Comparison of ENCODE assay signal across 10 mouse cellular contexts in the genomic region with DNA sequence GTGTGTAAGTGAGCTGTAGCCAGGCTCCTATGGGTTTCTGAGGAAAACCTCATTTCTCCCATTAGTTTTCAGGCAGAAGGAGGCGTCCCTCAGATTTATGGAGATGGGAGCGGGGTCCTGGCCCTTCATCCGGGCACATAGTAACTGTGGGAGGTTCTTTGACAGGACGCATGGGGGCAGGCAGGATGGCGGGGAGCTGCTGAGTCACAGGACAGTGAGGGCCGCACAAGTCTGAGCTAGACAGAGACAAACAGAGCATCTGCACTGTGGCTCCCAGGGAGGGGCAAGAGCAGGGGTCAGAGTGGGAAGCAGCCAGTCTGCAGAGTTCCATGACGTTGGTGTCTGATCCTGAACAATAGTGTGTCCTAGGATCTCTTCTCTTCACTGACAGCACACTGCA.
DNase-seq lines count a peak whose midpoint lies in the region; ATAC-seq and TF ChIP-seq lines count a peak whose summit lies in the region.
"Had no signal": no experiment of that assay in that cellular context is flagged by ENCODE, and none has a peak within 500 bp of the region (broad histone marks: within the 10 kb centered on the region; RNA-seq: fewer than 3 reads in every experiment).

No protein-coding gene starts in this region.

- WGBS in midbrain, embryonic 10.5 days = 84% methylated on average over 7 of the region's 7 CpGs
- 80% methylated on average over 7 of the region's 7 CpGs for WGBS in midbrain, postnatal 0 days
- 33% methylated on average over 7 of the region's 7 CpGs for WGBS in kidney, postnatal 0 days
- WGBS in stomach, embryonic 15.5 days = 60% methylated on average over 7 of the region's 7 CpGs

- H3K9me3 ChIP-seq in midbrain, embryonic 10.5 days (replicated peaks) = no peaks in the 10 kb centered on the region
- no peaks in the 10 kb centered on the region for H3K9me3 ChIP-seq in midbrain, postnatal 0 days (ENCODE audit: low read length)
- H3K9me3 ChIP-seq in kidney, postnatal 0 days (replicated peaks; ENCODE audit: low read length) = no peaks in the 10 kb centered on the region
- H3K9me3 ChIP-seq in stomach, embryonic 15.5 days = no peaks in the 10 kb centered on the region
- H3K9me3 ChIP-seq: midbrain, embryonic 15.5 days had no signal

- peak; percentile 59 for DNase-seq in gastrocnemius, adult 2 months
- no peak for DNase-seq in gastrocnemius, postnatal 25 days
- no peak for DNase-seq in midbrain, embryonic 10.5 days (ENCODE audit: low spot score)
- no peak for DNase-seq in midbrain, postnatal 0 days (ENCODE audit: low spot score)
- DNase-seq in kidney, postnatal 0 days (ENCODE audit: low spot score) = peak; percentile 77
- no peak for DNase-seq in thymus, postnatal 14 days
- DNase-seq in cerebellum, postnatal 36 days = no peak
- DNase-seq: adrenal gland, adult 2 months had no signal

- no peaks in the 10 kb centered on the region for H3K27me3 ChIP-seq in midbrain, embryonic 10.5 days (ENCODE audit: low read depth, poor library complexity, severe bottlenecking)
- H3K27me3 ChIP-seq in midbrain, postnatal 0 days (ENCODE audit: insufficient read depth, low read length) = no peaks in the 10 kb centered on the region
- H3K27me3 ChIP-seq in kidney, postnatal 0 days (ENCODE audit: insufficient read depth, low read length) = no peaks in the 10 kb centered on the region
- no peaks in the 10 kb centered on the region for H3K27me3 ChIP-seq in stomach, embryonic 15.5 days (replicated peaks)
- H3K27me3 ChIP-seq: midbrain, embryonic 15.5 days had no signal

- H3K27ac ChIP-seq in gastrocnemius, adult 2 months = peak overlapping the region; percentile 90
- peak overlapping the region; percentile 23; the same call in 1 of the 2 replicates for H3K27ac ChIP-seq in midbrain, embryonic 10.5 days (replicated peaks)
- no peak overlapping the region for H3K27ac ChIP-seq in midbrain, postnatal 0 days (ENCODE audit: low read depth, low read length)
- H3K27ac ChIP-seq in kidney, postnatal 0 days = 0 out of 2 replicates have a peak overlapping the region, but pooled peaks have one; percentile 14
- peak overlapping the region; percentile 69; the same call in 1 of the 2 replicates for H3K27ac ChIP-seq in stomach, embryonic 15.5 days
- H3K27ac ChIP-seq: midbrain, embryonic 15.5 days had no signal

- intact Hi-C loops in gastrocnemius, adult 2 months (cut with DNase I) = no loop called here

- ATAC-seq in midbrain, postnatal 0 days (ENCODE audit: low FRiP score) = no peak
- ATAC-seq in kidney, postnatal 0 days (replicated peaks; ENCODE audit: low FRiP score, low read depth) = peak; percentile 59
- no peak for ATAC-seq in stomach, embryonic 15.5 days (ENCODE audit: insufficient read depth, low FRiP score, low read depth)
- ATAC-seq: midbrain, embryonic 15.5 days had no signal

- no peak overlapping the region for H3K9ac ChIP-seq in midbrain, postnatal 0 days (replicated peaks; ENCODE audit: low read length, poor library complexity, severe bottlenecking)
- no peak overlapping the region for H3K9ac ChIP-seq in kidney, postnatal 0 days (ENCODE audit: low read depth, low read length)
- H3K9ac ChIP-seq in stomach, embryonic 15.5 days = no peak overlapping the region
- H3K9ac ChIP-seq: midbrain, embryonic 15.5 days had no signal

- H3K4me2 ChIP-seq in midbrain, postnatal 0 days (ENCODE audit: low read depth, low read length, poor library complexity, severe bottlenecking) = no peak overlapping the region
- no peak overlapping the region for H3K4me2 ChIP-seq in kidney, postnatal 0 days (ENCODE audit: low read length)
- no peak overlapping the region for H3K4me2 ChIP-seq in stomach, embryonic 15.5 days
- H3K4me2 ChIP-seq: midbrain, embryonic 15.5 days had no signal

- 0 out of 2 replicates have a peak, but pooled peaks cover 2% of the 10 kb centered on the region for H3K4me1 ChIP-seq in midbrain, embryonic 10.5 days
- H3K4me1 ChIP-seq in midbrain, postnatal 0 days (ENCODE audit: insufficient read depth, low read length) = 0 out of 2 replicates have a peak, but pooled peaks cover 5% of the 10 kb centered on the region
- peaks cover 28% of the 10 kb centered on the region for H3K4me1 ChIP-seq in kidney, postnatal 0 days (replicated peaks; ENCODE audit: insufficient read depth, low read length)
- peaks cover 19% of the 10 kb centered on the region; the same call in 1 of the 2 replicates for H3K4me1 ChIP-seq in stomach, embryonic 15.5 days
- H3K4me1 ChIP-seq: midbrain, embryonic 15.5 days had no signal

- peaks cover 83% of the 10 kb centered on the region for H3K36me3 ChIP-seq in midbrain, embryonic 10.5 days
- peaks cover 28% of the 10 kb centered on the region for H3K36me3 ChIP-seq in midbrain, postnatal 0 days (ENCODE audit: insufficient read depth, low read length)
- H3K36me3 ChIP-seq in kidney, postnatal 0 days (ENCODE audit: insufficient read depth, low read length) = peaks cover 16% of the 10 kb centered on the region; the same call in 1 of the 2 replicates
- peaks cover 2% of the 10 kb centered on the region; the same call in 1 of the 2 replicates for H3K36me3 ChIP-seq in stomach, embryonic 15.5 days

- no peak overlapping the region for H3K4me3 ChIP-seq in gastrocnemius, adult 2 months
- H3K4me3 ChIP-seq in midbrain, embryonic 10.5 days = no peak overlapping the region
- no peak overlapping the region for H3K4me3 ChIP-seq in midbrain, postnatal 0 days (ENCODE audit: low read depth, low read length)
- no peak overlapping the region for H3K4me3 ChIP-seq in kidney, postnatal 0 days (replicated peaks; ENCODE audit: low read depth, low read length)
- H3K4me3 ChIP-seq in stomach, embryonic 15.5 days (replicated peaks) = no peak overlapping the region
- H3K4me3 ChIP-seq: midbrain, embryonic 15.5 days had no signal

- TF ChIP-seq CTCF in gastrocnemius, adult 2 months (IDR thresholded peaks at IDR 0.05) = no peak
- no peak for TF ChIP-seq CTCF in midbrain, postnatal 0 days (IDR thresholded peaks at IDR 0.05)
- TF ChIP-seq CTCF in kidney, postnatal 0 days (IDR thresholded peaks at IDR 0.05; ENCODE audit: low read depth) = 0 out of 2 replicates have a peak, but pooled peaks have one; percentile 4

Comparison
In these comparisons a context has a peak if more than half of its experiments do, and no peak if none do; other contexts are left out.
1. DNase-seq: peak in gastrocnemius, adult 2 months (single experiment) and kidney, postnatal 0 days (single experiment); none in gastrocnemius, postnatal 25 days (single experiment), midbrain, embryonic 10.5 days (single experiment), midbrain, postnatal 0 days (single experiment), thymus, postnatal 14 days (single experiment) and cerebellum, postnatal 36 days (0 of 2).